Mouse (Mus musculus): ENCODE measurements at regions not wholly inside any gene's neighbourhood (a gene's known extent, or its start where the extent isn't known, plus 50 kb on each side); places are given as distances from the start of the nearest gene placed in this dataset.

DNA sequence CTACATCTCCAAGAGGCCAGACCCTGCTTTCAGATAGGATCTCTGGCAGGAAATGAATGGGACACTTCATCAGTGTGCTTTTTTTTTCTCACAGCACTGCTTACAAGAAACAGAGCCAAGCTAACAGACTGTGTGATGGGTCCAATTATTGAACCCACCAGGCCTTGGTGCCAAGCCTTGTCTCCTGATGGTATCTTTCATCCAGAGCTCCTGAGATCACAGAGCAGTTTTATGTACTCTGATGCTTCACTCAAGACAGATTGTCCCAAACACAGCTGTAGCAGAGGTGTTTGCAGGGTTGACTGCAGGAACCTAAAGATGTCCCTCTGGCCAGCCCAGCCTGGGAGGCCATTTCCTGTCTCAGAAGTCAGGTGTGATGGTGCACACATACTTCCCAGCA, 179.9 kb downstream of the Xxylt1 start:
- DNase-seq (ENCODE audit: extremely low spot score, low read depth, low spot score), result no peak

Data from hindlimb bud, embryonic 11.5 days (tissue).